Mouse (Mus musculus): Measurements from ENCODE around the gene Cx3cr1. TPM values are rescaled to one million over a fixed set of nuclear protein-coding genes. Genes with fewer than 3 reads are reported as not detected.

The Cx3cr1 gene
- total RNA-seq, 2 experiments from 2014 or later = 26.6 to 28.4 TPM

GRCm38 (mm10) chr9:119948804-119949203 lies 120.9 kb downstream of the Cx3cr1 start:
- DNase-seq (ENCODE audit: low spot score in 2 of 2) = no peak

GRCm38 (mm10) chr9:119945173-119945900 lies 124.3 kb downstream of the Cx3cr1 start:
- DNase-seq (ENCODE audit: low spot score in 2 of 2) = no peak

GRCm38 (mm10) chr9:119943326-119943725 lies 126.4 kb downstream of the Cx3cr1 start:
- no peak for DNase-seq (ENCODE audit: low spot score in 2 of 2)

GRCm38 (mm10) chr9:119941861-119942260 lies 127.8 kb downstream of the Cx3cr1 start:
- DNase-seq (ENCODE audit: low spot score in 2 of 2) = no peak

- no peak for DNase-seq (ENCODE audit: low spot score in 2 of 2)
Observed at GRCm38 (mm10) chr9:119941407-119941806, 128.3 kb downstream of the Cx3cr1 start.

- DNase-seq (ENCODE audit: low spot score in 2 of 2) = no peak
Observed at GRCm38 (mm10) chr9:119939646-119940045, 130.0 kb downstream of the Cx3cr1 start.

GRCm38 (mm10) chr9:119938496-119938895 lies 131.2 kb downstream of the Cx3cr1 start:
- no peak for DNase-seq (ENCODE audit: low spot score in 2 of 2)

- DNase-seq (ENCODE audit: low spot score in 2 of 2) = peak; percentile 93 to 94
Observed at GRCm38 (mm10) chr9:119937005-119937773, 132.5 kb downstream of the Cx3cr1 start, which contains the start of the genes Gorasp1 and Ttc21a. Gene Gorasp1 (minus strand): TSS chr9:119937565. Gene Ttc21a (plus strand): TSS chr9:119937606.

GRCm38 (mm10) chr9:119933675-119934074 lies 136.0 kb downstream of the Cx3cr1 start:
- no peak for DNase-seq (ENCODE audit: low spot score in 2 of 2)

- no peak for DNase-seq (ENCODE audit: low spot score in 2 of 2)
Observed at GRCm38 (mm10) chr9:119932358-119932757, 137.3 kb downstream of the Cx3cr1 start.

- DNase-seq (ENCODE audit: low spot score in 2 of 2) = no peak
Observed at GRCm38 (mm10) chr9:119926497-119926896, 143.2 kb downstream of the Cx3cr1 start.

- no peak for DNase-seq (ENCODE audit: low spot score in 2 of 2)
Observed at GRCm38 (mm10) chr9:119925729-119926128, 143.9 kb downstream of the Cx3cr1 start.

GRCm38 (mm10) chr9:119925120-119925657 lies 144.5 kb downstream of the Cx3cr1 start:
- no peak for DNase-seq (ENCODE audit: low spot score in 2 of 2)

GRCm38 (mm10) chr9:119923462-119923861 lies 146.2 kb downstream of the Cx3cr1 start:
- no peak for DNase-seq (ENCODE audit: low spot score in 2 of 2)

- DNase-seq (ENCODE audit: low spot score in 2 of 2) = no peak
Observed at GRCm38 (mm10) chr9:119919858-119920257, 149.8 kb downstream of the Cx3cr1 start.

- DNase-seq (ENCODE audit: low spot score in 2 of 2) = no peak
Observed at GRCm38 (mm10) chr9:119913087-119913838, 156.4 kb downstream of the Cx3cr1 start.

GRCm38 (mm10) chr9:119909931-119910330 lies 159.7 kb downstream of the Cx3cr1 start:
- peak in 1 of 2 experiments; percentile 33 for DNase-seq (ENCODE audit: low spot score in 2 of 2)

GRCm38 (mm10) chr9:119908708-119909107 lies 161.0 kb downstream of the Cx3cr1 start:
- DNase-seq (ENCODE audit: low spot score in 2 of 2) = no peak

- DNase-seq (ENCODE audit: low spot score in 2 of 2) = peak; percentile 25 to 27
Observed at GRCm38 (mm10) chr9:119902410-119903151, 167.1 kb downstream of the Cx3cr1 start.

GRCm38 (mm10) chr9:119899446-119899845 lies 170.2 kb downstream of the Cx3cr1 start:
- DNase-seq (ENCODE audit: low spot score in 2 of 2) = no peak

All from left cerebral cortex, adult 18-20 months (tissue).